Mouse (Mus musculus) gonadal fat pad, adult 2 months (tissue): ENCODE results near the gene Aass. TPM values are rescaled to one million over a fixed set of nuclear protein-coding genes. Genes with fewer than 3 reads are reported as not detected.
"Not testable (repeated sequence)": the region's sequence is repeated elsewhere in the genome, so short reads cannot be mapped to it uniquely, and the experiment has no call there.

Source experiments
- DNase-seq: peaks from one replicate; pipeline ENCODE4 v3.0.0-alpha.2; 2012; ENCODE audit warnings: low read depth
- polyA plus RNA-seq: library from polyadenylated mRNA; depleted of rRNA; stranded (reverse); fragments of >200 nt; gene quantifications from 2 replicates; pipeline ENCODE4 v1.2.3, GENCODE M21; 2012; rRNA removed

The Aass gene
- polyA plus RNA-seq = 4.7 and 5.8 TPM in 2 replicates

DNA sequence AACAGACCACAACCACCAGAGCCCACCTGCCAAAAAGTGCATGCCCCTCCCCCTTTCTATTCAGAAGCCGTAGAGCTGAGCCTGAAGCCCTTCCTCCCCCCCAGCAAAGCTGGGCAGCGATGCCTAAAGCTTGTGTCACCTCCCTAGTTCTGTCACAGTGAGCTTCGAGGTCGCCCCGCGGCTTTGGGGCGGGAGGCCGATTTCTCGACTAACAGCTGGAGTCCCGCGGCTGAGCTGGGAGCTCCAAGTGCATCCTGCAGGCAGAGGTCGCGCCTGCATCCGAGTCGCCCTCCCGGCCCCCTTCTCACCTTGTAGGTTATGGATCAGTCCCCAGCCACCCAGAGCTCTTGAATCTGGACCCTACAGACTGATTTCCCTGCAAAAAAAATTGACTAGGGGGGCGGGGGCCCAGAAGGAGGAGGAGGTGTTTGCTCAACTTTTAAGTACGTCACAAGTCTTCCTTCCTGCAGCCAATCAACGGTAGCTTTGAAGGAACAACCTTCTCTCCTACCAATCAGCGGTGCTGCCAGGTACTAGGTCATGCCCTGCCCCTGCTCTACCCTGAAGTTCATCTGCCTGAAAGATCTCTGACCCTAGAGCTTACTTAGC is at the start of gene Aass:
Aass (minus strand) TSS at position 414 of the 609 bp plus-strand sequence.
- DNase-seq = no peak

DNA sequence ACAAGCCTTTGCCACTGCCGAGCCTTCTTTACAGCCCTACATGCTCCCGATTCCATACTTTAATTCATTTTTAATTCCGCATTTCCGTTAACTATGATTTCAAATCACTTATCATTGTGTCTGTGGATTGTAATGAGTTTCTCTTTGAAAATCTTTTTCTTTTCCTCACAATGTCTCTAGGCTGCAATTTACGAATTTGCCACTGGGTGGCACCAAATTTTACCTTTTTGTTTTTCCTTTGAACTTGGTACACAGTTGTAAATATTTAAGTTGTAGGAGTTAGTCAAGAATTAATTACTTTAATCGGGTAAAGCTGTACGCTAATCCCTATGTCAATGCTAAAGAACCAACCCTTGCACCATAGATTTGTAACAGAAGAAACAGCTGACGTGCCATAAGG is 47.3 kb upstream of the Aass start:
- DNase-seq = no peak

DNA sequence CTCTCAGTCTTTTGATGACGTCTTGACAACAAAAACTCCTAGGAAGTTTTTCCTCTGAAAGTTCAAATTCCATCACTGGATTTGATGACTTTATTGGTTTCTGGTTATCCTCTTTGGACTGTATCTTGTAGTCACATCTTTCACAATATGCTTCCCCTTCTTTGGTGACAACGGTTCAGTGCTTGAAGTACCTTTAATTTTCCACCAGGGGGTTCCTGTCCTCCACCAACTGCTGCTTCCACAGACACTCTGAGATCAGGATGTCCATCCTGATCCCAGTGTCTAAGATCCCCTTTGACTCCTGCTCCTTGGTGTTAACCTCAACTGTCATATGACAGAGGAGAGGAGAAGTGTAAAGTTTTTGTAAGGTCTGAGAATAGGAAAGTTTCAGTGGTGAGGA is 31.0 kb upstream of the Aass start:
- not testable (repeated sequence) for DNase-seq

DNA sequence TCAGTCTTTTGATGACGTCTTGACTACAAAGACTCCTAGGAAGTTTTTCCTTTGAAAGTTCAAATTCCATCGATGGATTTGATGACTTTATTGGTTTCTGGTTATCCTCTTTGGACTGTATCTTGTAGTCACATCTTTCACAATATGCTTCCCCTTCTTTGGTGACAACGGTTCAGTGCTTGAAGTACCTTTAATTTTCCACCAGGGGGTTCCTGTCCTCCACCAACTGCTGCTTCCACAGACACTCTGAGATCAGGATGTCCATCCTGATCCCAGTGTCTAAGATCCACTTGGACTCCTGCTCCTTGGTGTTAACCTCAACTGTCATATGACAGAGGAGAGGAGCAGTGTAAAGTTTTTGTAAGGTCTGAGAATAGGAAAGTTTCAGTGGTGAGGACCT is 23.6 kb upstream of the Aass start:
- not testable (repeated sequence) for DNase-seq

DNA sequence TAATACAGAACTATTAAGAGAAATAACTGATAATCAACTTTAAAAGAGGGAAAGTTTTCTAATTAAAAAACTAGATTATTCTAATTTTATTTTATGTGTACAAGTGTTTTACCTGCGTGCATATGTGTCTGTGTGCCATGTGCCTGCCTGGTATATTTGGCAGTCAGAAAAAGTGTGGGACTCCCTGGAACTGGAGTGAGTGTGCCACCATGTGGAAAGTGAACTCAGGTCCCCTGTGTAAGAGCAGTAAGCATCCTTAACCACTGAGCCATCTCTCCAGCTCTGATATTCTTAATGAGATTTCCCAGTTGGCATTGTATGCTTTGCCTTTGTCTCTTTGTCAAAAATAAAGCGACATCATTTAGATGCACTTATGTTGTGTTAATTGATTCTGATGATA is 20.3 kb upstream of the Aass start:
- DNase-seq = no peak

DNA sequence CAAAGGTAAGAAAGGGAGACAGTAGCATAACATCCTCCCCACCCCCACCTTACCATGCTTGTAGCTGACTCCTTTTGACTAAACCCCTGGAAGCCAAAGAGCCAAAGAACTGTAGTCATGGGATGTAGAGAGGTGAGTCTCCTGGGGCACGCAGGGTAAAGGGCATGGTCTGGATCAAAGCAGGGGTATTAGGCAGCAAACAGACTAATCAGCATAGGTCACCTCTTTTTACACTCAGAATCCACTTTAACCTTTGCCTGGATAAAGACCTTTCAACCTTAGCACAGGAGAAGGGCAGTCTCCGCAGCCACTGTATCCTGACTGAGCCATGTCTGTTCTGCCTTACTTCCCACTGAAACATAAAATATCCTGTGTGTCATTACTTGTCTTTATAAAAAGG is 14.4 kb upstream of the Aass start:
- no peak for DNase-seq

DNA sequence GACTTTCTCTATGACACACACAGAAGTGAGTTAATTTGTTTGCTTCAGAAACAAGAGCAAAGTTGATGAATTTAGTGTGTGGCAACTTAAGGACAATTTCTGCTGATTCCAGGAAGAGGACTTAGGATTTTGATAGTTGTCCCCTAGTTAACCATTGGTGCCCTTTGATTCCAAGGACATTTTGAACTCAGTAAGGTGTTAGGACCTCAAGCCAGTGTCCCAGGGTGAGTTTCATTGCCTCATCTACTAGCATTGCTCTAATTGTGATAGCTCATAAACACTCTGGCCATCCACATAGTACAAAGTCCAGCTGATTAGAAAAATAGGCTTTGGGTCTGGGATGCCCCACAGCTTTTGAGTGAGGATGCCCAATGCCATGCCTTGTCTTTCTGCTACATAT is 11.2 kb upstream of the Aass start:
- no peak for DNase-seq

DNA sequence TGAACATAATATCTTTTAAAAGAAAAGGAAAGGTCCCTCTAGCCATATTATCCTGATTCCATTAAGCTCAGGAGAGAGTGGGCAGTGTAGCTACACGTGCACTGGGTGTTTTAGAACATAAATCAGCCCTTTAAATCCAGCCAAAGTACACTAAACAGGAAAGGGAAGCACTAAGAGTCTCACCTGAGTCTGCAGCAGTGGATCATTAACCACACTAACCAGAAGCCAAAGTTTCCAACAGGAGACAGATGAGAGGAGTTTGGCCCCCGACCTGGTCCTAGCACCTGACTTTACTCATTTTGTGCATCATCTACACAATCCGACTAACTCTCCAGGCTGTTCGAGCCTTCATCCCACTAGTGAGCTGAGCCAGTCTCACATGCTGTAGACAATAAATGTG is 1.8 kb downstream of the Aass start:
- DNase-seq = no peak

DNA sequence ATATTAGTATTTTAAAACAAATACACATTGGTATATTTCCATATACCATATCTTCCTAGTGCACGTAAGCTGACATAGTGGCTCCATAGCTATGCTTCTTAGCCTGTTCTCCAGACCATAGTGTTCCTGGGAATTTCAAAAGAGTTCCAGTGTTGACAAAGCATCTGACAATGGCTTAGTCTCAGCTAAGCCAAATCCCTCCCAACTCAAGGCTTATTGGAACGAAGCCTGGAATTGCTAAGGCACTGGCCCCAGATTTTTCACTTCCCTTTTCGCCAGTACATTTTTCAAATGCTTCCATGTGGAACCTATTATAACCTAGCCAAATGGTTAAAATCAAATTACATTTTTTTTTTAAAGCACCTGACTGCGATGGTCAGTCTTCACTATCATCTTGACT is 3.6 kb downstream of the Aass start:
- no peak for DNase-seq

DNA sequence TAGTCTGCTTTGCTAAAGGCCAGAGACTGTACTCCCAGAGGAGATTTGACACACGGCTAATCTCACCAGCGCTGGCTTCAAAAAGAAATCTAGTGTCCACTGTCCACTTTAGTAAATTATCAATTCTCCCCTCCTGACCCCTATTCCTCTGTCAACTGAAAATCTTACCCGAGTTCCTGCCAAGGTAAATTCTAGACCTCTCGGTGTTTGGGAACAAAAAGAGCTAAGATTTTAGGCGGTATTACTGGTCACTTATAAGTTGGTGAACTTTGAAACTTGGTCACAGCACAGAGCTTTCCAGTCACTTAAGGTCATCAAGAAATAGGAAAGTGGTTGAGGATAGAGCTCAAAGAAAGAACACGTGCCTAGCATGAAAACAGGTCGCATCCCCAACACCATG is 6.1 kb downstream of the Aass start:
- no peak for DNase-seq

DNA sequence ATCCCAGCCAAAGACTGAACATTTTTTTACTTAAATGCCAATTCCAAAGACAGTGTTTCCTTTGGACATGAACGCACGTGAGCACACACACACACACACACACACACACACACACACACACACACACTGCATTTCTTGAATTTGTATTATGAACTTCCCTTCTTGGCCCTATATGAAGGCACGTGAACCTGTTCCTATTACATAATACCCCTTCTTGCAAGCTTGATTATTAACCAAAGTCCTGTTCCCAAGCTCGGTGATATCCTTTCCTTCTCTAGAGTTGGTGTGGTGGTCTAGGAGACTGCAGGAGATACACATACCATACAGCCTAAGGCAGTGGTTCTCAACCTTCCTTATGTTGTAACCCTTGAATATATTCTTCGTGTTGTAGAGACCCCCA is 7.0 kb downstream of the Aass start:
- no peak for DNase-seq

DNA sequence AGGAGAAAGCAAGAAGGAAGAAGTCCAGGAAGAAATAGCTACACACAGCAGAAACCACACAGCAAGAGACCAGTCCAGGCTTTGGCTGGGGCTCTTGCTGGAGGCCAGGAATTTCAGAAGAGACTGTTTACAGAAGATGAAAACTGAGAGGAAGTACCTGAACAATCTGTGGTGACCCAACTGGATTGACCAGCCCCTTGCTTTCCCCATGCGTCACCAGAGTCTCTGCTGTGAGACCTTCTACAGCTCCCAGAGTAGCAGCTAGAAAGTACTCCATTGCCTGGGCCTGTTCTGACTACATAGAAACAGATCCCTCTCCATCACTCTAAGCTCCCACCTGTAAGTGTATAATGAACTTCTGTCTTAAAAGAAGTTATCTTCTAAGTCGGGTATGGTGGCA is 8.0 kb downstream of the Aass start:
- DNase-seq = no peak

DNA sequence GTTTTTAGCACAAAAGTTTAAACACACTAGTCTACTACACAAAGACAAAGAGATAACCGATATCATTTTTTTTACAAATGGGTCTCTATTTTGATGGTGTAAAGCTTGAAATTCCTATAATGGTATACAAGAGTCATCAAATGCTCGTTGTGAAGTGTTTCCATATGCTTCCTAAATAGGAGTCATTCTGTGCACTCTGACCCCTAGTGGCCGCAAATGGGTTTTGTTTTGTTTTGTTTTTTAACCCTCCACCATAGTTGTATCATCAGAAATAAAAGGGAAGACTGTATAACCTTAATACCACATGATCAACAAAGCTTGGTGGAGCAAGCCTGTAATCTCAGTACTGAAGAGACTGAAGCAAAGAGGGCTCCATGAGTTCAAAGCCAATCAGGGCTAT is 9.9 kb downstream of the Aass start:
- DNase-seq = no peak

DNA sequence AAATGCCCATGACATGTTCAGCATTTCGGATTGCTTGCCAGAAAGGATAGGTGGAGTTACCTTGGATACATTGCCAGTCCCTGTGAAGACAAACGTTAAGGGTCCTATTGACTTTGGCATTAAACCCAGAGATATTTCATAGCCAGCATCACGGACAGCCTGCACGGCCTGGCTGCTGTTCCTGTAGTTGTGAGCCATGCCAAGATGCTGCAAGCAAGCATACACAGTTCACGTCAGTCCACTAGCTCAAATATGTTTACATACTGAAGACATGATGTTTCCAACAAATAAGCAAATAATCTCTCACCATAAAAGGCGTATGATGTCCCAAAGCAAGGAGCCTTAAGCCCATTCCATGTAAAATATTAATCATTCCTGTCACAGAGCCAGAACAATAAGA is 18.0 kb downstream of the Aass start:
- no peak for DNase-seq

DNA sequence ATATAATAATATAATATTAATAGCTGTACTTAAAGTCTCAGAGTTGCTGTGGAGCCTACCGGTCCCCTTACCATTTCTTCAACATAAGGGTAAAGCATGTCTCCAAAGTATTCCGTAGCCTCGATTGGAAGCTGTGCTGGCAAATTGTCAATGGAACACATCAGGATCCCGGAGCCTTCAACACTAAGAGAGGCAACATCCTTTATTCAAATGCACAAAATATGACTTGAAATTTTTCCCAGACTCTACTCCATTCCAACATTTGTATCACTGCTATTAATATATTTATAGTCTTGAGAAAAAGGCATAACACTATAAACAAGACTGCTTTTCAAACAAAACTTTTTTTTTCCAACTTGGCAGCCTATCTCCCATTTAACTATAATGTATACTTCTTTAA is 25.7 kb downstream of the Aass start:
- no peak for DNase-seq

DNA sequence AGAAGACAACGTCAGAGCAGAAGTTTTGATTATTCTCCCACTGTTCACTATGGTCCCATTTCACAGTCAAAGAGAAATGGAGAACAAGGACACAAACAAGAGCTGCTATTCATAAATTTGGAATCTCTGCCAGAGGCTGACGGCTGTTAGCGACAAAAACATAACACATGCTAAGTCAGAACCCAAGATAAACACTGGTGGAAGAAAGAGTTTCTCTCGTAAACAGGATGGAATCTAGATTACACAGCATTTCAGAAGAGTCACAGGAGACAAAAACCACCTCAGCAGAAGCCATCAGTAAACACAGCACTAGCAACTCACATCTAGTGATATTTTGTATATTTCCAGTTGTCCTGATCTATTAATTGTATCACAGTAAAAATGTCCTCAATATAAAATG is 26.4 kb downstream of the Aass start:
- no peak for DNase-seq

DNA sequence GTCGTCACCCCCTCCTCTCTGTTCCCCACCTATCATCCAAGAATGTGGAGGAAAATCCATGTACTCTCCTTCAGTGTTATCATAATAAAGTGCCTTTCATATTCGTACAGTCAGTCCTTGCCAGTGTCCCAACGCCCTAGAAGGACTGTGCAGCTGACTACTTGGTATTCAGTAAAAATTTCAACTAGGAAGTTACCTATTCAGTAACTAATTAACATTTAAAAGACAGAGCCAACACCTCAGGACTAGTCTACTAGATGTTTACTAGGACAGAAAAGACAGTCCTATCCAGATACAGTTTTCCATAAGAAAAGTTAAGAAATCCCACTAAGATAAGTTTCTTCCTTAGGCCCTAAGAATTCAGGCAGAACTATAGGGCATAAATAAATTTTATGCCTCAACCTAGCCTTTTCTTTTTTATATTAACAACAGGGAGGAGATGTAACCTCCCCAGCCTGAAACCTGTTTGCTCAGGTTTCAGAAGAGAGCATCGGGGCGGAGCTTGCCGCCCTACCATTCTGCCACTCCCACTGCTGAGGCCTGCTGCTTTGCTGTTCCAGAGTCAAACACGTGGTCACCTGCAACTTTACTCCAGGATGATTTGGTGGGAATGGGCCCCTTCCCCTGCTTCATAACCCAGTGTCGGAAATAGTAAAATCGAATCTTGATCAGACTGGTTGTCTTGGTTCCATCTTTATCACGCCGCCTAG is 42.3 kb downstream of the Aass start:
- not testable (repeated sequence) for DNase-seq

DNA sequence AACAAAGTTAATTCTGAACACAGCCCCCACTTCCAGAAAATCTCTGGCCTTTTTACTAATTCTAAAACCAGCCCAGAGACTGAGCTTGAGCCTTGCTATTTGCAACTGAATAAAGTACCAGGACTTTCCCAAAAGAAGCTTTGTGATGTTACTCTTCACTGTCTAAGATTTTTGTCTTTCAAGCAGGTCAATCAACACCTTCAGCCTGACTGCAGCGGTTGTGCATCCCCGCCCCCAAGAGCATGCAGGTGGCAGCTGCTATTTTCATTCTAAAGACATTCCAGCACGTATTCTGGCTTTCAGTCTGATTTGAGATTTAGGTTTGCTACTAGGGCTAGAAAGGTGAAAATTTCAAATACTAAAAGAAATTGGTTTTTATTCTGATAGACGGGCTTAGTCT is 43.5 kb downstream of the Aass start:
- DNase-seq = not testable (repeated sequence)

DNA sequence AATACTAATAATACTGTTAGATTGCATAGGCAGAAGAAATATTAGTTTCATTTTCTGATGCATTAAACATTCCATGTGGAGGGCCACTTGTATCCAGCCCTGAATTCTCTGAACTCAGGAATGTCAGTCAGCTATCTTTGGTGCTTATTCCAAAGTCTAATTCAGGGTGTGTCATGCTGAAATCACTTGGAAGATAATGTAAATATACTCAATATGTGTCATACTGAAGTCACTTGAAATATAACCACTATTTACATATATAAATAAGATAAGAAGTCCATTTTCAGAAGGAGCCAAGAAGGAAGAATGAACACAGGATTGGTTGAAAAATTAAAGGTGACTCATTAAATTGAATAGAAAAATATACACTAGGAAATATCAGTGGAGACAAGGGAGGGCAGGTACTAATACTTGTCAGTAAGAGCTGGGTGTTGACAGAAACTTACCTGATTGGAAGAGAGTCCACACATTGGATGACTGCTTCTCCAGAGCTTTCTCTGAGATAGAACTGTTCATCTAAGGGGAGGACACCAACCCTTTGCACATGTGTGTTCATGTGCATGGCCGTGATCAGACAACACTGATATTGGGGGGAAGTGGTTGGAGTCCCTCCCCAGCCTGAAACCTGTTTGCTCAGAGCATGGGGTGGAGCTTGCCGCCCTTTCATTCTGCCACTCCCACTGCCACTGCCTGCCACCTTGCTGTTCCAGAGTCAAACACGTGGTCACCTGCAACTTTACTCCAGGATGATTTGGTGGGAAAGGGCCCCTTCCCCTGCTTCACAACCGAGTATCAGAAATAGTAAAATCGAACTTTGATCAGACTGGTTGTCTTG is 48.0 kb downstream of the Aass start:
- no peak for DNase-seq

DNA sequence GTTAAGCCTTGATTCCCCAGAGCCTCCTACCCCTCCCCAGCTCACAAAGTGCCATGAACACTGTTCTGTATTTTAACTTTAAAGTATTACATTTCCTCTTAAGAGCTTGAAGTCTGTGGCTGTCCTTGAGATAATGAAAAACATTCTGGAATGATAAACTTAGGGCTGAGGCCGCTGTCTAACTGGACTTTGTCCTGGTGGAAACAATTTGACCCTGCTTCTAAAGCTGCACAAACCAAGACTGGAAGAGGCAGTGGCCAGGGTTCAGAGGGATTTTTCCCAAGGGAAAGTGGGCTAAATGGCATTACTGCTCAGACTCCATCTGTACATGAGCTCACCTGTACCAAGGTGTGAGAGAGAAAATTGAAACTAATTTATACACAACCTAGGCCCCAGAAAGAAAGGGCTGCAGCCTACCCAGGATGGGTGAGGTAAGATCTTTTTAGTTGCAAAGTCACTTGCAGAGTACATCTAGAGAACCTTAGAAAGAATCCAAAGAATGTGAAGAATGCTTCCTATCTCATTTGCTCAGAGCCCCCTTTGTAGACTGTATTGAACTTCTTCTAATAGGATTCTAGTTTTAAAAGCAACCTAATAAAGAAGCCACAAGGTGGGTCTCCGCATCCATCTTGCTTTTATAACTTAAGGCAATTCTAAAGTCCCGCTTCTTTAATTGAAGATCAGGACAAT is 52.6 kb downstream of the Aass start:
- no peak for DNase-seq

DNA sequence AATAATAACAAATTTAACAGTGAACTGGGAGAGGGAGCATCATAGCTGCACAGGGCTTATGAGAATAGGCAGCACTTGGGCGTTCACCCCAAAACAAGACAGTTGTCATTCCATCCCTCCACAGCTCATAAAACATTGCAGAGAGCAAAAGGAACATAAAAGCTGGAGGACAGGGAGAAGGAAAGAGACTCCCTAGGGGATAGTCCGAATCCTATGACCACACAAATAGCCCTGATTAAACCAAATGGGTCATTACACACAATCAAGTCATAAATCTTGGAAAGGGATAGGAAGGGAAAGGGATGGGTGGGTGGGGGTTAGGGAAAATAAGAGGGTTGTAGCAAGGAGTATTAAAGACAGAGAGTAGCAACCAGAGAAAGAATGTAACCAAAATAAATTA is 54.5 kb downstream of the Aass start:
- no peak for DNase-seq

DNA sequence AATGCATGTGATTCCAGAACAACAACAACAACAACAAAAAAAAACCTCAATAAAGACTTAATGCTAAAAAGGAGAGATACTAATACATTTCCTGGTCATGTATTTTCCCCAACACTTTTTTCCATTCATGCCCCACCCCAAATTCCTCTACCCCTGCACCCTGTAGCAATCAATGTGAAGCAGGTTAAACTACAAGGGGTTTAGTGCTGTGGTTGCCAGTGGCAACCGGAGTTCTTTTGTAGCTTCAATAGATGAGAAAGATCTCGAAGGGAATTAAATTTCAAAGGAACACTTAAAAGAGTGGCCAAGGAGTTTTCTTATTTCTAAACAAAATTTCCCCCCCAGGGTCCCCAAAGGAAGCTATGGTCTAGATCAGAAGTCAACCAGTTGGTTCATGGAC is 56.7 kb downstream of the Aass start:
- no peak for DNase-seq
